Mouse (Mus musculus) olfactory bulb, adult 2 months (tissue): ENCODE data around the gene Syn3.

ENCODE experiments used
- CTCF ChIP-seq: fragments of 200-500 bp; IDR thresholded peaks from 2 replicates; pipeline ENCODE4 v1.5.1; 2012; ENCODE audit warnings: low read depth, mild to moderate bottlenecking, low read length, moderate library complexity; ENCODE audit not compliant: insufficient read depth
- POLR2A ChIP-seq: fragments of 200-500 bp; IDR thresholded peaks from 2 replicates; pipeline ENCODE4 v1.6.1; 2012; ENCODE audit warnings: mild to moderate bottlenecking, low read depth, low read length, moderate library complexity; ENCODE audit not compliant: insufficient read depth

DNA sequence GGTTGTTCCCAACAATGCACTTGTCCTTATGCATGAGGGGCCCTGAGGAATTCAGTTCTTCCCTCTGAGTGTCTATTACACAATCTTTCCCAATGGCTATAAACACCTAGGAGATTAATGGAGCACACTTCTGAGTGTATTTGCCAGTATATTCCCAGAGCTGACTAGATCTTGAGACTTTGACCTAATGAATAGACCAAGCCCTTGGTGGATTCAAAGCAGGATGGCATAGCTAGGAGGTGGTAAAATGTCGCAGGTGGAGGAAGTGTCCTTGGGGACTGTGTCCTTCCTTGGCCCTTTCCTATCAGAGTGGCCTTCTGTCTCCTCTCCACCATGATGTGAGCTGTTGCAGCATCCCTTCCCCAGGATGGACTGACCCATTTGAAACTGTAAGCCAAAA, 362.4 kb downstream of the Syn3 start:
- no peak for TF ChIP-seq CTCF
- no peak for TF ChIP-seq POLR2A
